Mouse (Mus musculus) c-Kit-negative CD71-positive TER-119-positive erythroid progenitor cells, embryonic 14.5 days (primary cell): ENCODE measurements around the gene Oscp1.

Experiments used
- DNase-seq: peaks from one replicate; pipeline ENCODE4 v3.0.0-alpha.2; 2013; ENCODE audit warnings: low read depth, low spot score

Oscp1 gene

GRCm38 (mm10) chr4:126058134-126058996, at the start of gene Oscp1:
Gene Oscp1 (plus strand): TSS chr4:126058565.
- peak; percentile 88 for DNase-seq

- no peak for DNase-seq
Observed at GRCm38 (mm10) chr4:126017676-126018332, 40.6 kb upstream of the Oscp1 start.

- no peak for DNase-seq
Observed at GRCm38 (mm10) chr4:126018966-126019538, 39.3 kb upstream of the Oscp1 start.

- DNase-seq, result no peak
Observed at GRCm38 (mm10) chr4:126024303-126024900, 34.0 kb upstream of the Oscp1 start, which contains the start of gene Csf3r. Gene Csf3r (plus strand): TSS chr4:126024550.

GRCm38 (mm10) chr4:126025801-126026200, 32.6 kb upstream of the Oscp1 start:
- DNase-seq, result no peak

- DNase-seq, result no peak
Observed at GRCm38 (mm10) chr4:126027980-126028379, 30.4 kb upstream of the Oscp1 start.

- no peak for DNase-seq
Observed at GRCm38 (mm10) chr4:126029042-126029441, 29.3 kb upstream of the Oscp1 start.

- no peak for DNase-seq
Observed at GRCm38 (mm10) chr4:126030705-126031104, 27.7 kb upstream of the Oscp1 start.

GRCm38 (mm10) chr4:126035413-126035812, 23.0 kb upstream of the Oscp1 start:
- no peak for DNase-seq

GRCm38 (mm10) chr4:126046851-126047585, 11.3 kb upstream of the Oscp1 start, which contains the start of gene Mrps15:
Gene Mrps15 (plus strand): TSS chr4:126046925.
- peak; percentile 62 for DNase-seq

GRCm38 (mm10) chr4:126051617-126052016, 6.7 kb upstream of the Oscp1 start:
- no peak for DNase-seq

GRCm38 (mm10) chr4:126057207-126058133, 895 bp upstream of the Oscp1 start:
- no peak for DNase-seq

- no peak for DNase-seq
Observed at GRCm38 (mm10) chr4:126058997-126059362, 615 bp downstream of the Oscp1 start.

- no peak for DNase-seq
Observed at GRCm38 (mm10) chr4:126062856-126063255, 4.5 kb downstream of the Oscp1 start.

GRCm38 (mm10) chr4:126065241-126065640, 6.9 kb downstream of the Oscp1 start:
- DNase-seq, result no peak

GRCm38 (mm10) chr4:126067401-126068077, 9.2 kb downstream of the Oscp1 start:
- DNase-seq, result no peak

GRCm38 (mm10) chr4:126068842-126069241, 10.5 kb downstream of the Oscp1 start:
- no peak for DNase-seq

- DNase-seq, result no peak
Observed at GRCm38 (mm10) chr4:126077833-126078232, 19.5 kb downstream of the Oscp1 start.

GRCm38 (mm10) chr4:126079266-126079665, 20.9 kb downstream of the Oscp1 start:
- DNase-seq, result no peak

- no peak for DNase-seq
Observed at GRCm38 (mm10) chr4:126081601-126082000, 23.2 kb downstream of the Oscp1 start.
